Mouse (Mus musculus) olfactory bulb, adult 2 months (tissue): Measurements from ENCODE around the gene Tomm34.

ENCODE experiments used
- CTCF ChIP-seq: fragments of 200-500 bp; IDR thresholded peaks from 2 replicates; pipeline ENCODE4 v1.5.1; 2012; ENCODE audit warnings: low read depth, mild to moderate bottlenecking, low read length, moderate library complexity; ENCODE audit not compliant: insufficient read depth
- POLR2A ChIP-seq: fragments of 200-500 bp; IDR thresholded peaks from 2 replicates; pipeline ENCODE4 v1.6.1; 2012; ENCODE audit warnings: mild to moderate bottlenecking, low read depth, low read length, moderate library complexity; ENCODE audit not compliant: insufficient read depth

DNA sequence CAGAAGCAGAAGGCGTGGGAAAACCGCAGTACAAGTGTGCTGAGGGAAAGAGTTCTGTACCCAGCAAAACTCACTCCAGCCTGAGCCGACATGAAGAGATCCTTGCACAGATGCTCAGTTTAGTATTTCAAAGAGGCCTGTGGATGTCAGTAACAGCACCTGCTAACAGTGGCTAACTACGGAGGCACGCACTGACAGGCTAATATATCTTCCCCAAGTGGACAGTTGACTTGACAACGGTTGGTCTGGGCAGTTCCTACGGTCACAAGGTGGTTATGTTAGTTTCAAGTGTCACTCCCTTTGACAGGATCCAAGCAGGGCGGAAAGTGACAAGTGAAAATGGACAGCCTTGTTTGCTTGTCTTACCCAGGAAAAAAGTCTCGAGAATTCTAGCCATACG lies 11.2 kb upstream of the Tomm34 start:
- TF ChIP-seq CTCF (no peak), POLR2A (no peak)
